Mouse (Mus musculus): ENCODE measurements around the gene Gm11172. TPM values are rescaled to one million over a fixed set of nuclear protein-coding genes. Genes with fewer than 3 reads are reported as not detected.

The Gm11172 gene
- polyA plus RNA-seq, 2 experiments, result not detected

DNA sequence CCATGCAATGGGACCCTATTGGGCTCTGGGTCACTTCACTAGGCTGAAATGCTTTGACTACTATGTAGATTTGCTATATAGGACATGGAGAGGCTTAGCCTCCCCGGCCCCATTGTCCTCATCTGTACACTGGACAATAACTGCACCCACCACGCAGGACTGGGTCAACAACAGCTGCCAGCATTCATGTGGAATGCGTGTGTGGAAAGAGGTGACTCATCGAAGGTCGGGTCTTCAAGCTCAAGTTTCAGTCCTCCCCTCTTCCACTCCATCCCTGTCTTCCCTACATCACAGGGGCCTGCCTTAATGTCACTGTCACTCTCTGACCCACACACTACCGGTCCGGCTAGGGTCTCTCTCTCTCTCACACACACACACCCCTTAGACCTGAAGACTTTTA is 36.4 kb upstream of the Gm11172 start:
- DNase-seq (ENCODE audit: low spot score), result no peak
- ATAC-seq (ENCODE audit: low FRiP score, low read depth), result peak; percentile 51; the same call in 1 of the 2 replicates
- Histone ChIP-seq H3K9me3 (ENCODE audit: control insufficient read depth, low read length) (no peaks in the 10 kb centered on the region), H3K27me3 (ENCODE audit: control insufficient read depth, insufficient read depth, low read length) (no peaks in the 10 kb centered on the region), H3K4me2 (replicated peaks; ENCODE audit: low read depth, low read length, severe bottlenecking) (no peak overlapping the region), H3K27ac (replicated peaks; ENCODE audit: low read depth, low read length) (no peak overlapping the region), H3K4me3 (replicated peaks; ENCODE audit: low read length) (no peak overlapping the region), H3K4me1 (ENCODE audit: control insufficient read depth, insufficient read depth, low read length) (peaks cover 11% of the 10 kb centered on the region), H3K36me3 (ENCODE audit: control insufficient read depth, insufficient read depth, low read length) (no peaks in the 10 kb centered on the region), H3K9ac (ENCODE audit: low read depth, low read length, severe bottlenecking) (no peak overlapping the region)
- 53% methylated on average over 6 of the region's 7 CpGs for WGBS
- no peak for TF ChIP-seq POLR2A (IDR thresholded peaks at IDR 0.05; ENCODE audit: borderline replicate concordance, extremely low read depth, insufficient read depth, insufficient read length)

DNA sequence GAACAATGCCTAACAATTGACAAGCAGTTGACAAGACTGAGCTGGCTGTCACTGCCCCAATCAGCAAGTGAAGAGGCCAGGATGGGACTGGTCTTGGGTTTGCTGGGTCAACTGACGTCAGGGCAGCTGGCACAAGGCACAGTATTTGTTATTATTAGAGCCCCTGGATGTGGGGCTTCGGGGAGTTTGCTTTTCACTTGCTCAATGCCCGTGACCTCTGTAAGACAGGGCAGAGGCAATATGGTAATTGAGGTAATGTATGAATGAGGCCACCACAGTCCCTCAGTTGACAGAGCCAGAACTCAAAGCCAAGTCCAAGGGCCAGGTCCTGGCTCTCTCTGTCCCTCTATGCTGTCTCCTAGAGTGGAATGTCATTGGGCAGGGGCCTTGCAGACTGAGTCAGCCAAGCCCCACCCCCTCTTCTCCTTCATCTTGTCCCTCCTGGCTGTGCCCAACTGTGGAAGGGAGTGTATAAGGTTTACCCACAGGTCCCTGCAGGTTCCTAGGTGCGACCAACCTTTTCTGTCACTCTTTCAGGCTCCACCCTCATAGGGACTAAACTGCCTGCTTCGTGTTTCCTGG is 35.0 kb upstream of the Gm11172 start:
- TF ChIP-seq POLR2A (IDR thresholded peaks at IDR 0.05; ENCODE audit: borderline replicate concordance, extremely low read depth, insufficient read depth, insufficient read length), result no peak
- H3K9me3 ChIP-seq (ENCODE audit: control insufficient read depth, low read length), result no peaks in the 10 kb centered on the region
- no peak overlapping the region for H3K9ac ChIP-seq (ENCODE audit: low read depth, low read length, severe bottlenecking)
- no peak for DNase-seq (ENCODE audit: low spot score)
- H3K4me1 ChIP-seq (ENCODE audit: control insufficient read depth, insufficient read depth, low read length), result peaks cover 24% of the 10 kb centered on the region
- 75% methylated on average over 5 of the region's 5 CpGs for WGBS
- no peak overlapping the region for H3K4me3 ChIP-seq (replicated peaks; ENCODE audit: low read length)
- no peak for ATAC-seq (ENCODE audit: low FRiP score, low read depth)
- no peak overlapping the region for H3K4me2 ChIP-seq (replicated peaks; ENCODE audit: low read depth, low read length, severe bottlenecking)
- H3K27me3 ChIP-seq (ENCODE audit: control insufficient read depth, insufficient read depth, low read length), result no peaks in the 10 kb centered on the region
- no peak overlapping the region for H3K27ac ChIP-seq (replicated peaks; ENCODE audit: low read depth, low read length)
- H3K36me3 ChIP-seq (ENCODE audit: control insufficient read depth, insufficient read depth, low read length), result peaks cover 5% of the 10 kb centered on the region

DNA sequence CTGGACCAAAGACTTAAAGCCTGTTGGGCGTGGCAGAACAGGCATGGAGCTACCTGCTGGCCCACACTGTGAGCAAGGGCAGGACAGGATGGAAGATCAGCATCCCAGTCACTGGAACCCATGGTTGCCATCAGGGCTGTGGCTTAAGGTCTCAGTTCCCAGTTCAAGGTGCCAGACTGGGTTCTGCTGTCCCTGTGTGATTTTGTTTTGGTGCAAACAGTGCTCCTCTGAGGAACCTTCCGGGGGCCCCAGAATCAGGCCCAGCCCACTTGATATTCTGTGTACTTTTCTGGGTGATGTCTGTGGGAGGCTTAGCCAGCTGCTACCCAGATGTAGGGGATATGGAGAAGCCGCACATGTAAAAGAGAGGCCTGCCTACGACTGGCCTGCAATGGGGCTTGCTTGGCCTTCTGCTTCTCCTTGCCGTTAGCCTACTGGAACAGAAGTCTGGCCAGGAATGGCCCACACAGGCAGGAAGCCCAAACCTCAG is 32.0 kb upstream of the Gm11172 start:
- no peak for TF ChIP-seq POLR2A (IDR thresholded peaks at IDR 0.05; ENCODE audit: borderline replicate concordance, extremely low read depth, insufficient read depth, insufficient read length)
- H3K9me3 ChIP-seq (ENCODE audit: control insufficient read depth, low read length), result no peaks in the 10 kb centered on the region
- H3K36me3 ChIP-seq (ENCODE audit: control insufficient read depth, insufficient read depth, low read length), result peaks cover 12% of the 10 kb centered on the region
- H3K4me2 ChIP-seq (replicated peaks; ENCODE audit: low read depth, low read length, severe bottlenecking), result no peak overlapping the region
- DNase-seq (ENCODE audit: low spot score), result no peak
- H3K4me3 ChIP-seq (replicated peaks; ENCODE audit: low read length), result no peak overlapping the region
- 0 out of 2 replicates have a peak overlapping the region, but pooled peaks have one; percentile 19 for H3K27ac ChIP-seq (replicated peaks; ENCODE audit: low read depth, low read length)
- ATAC-seq (ENCODE audit: low FRiP score, low read depth), result no peak
- H3K4me1 ChIP-seq (ENCODE audit: control insufficient read depth, insufficient read depth, low read length), result peaks cover 33% of the 10 kb centered on the region
- no peak overlapping the region for H3K9ac ChIP-seq (ENCODE audit: low read depth, low read length, severe bottlenecking)
- WGBS, result 52% methylated on average over 5 of the region's 5 CpGs
- H3K27me3 ChIP-seq (ENCODE audit: control insufficient read depth, insufficient read depth, low read length), result no peaks in the 10 kb centered on the region

DNA sequence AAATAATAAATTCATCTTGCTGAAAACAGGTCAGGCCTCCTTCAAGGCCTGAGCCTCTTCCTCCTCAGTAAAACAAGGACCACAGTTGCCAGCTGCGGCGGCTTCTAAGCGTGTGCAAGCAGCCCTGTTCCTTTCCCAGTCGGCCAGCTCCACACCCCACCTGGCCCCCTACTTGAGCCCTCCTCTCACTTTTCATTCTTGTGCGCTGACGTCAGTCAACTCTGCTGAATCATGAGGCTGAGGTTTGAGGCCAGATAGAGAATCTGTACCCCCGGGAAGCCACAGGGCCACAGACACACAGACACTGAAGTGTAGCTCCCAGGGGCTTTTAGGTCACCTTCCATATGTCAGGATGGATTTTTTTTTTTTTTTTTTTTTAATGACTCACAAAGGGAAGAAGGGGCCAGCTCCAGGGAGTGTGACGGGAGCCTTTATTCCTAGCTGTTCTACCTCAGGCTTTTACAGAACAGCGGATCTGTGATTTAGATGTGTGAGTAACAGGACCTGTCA is 30.8 kb upstream of the Gm11172 start:
- DNase-seq (ENCODE audit: low spot score) (peak; percentile 57), ATAC-seq (ENCODE audit: low FRiP score, low read depth) (no peak)
- no peak overlapping the region for H3K9ac ChIP-seq (ENCODE audit: low read depth, low read length, severe bottlenecking)
- no peaks in the 10 kb centered on the region for H3K27me3 ChIP-seq (ENCODE audit: control insufficient read depth, insufficient read depth, low read length)
- WGBS, result 19% methylated on average over 9 of the region's 9 CpGs
- peaks cover 12% of the 10 kb centered on the region for H3K36me3 ChIP-seq (ENCODE audit: control insufficient read depth, insufficient read depth, low read length)
- H3K4me1 ChIP-seq (ENCODE audit: control insufficient read depth, insufficient read depth, low read length), result peaks cover 39% of the 10 kb centered on the region
- H3K27ac ChIP-seq (replicated peaks; ENCODE audit: low read depth, low read length), result peak overlapping the region; percentile 72
- H3K4me2 ChIP-seq (replicated peaks; ENCODE audit: low read depth, low read length, severe bottlenecking), result peak overlapping the region; percentile 89
- no peak for TF ChIP-seq POLR2A (IDR thresholded peaks at IDR 0.05; ENCODE audit: borderline replicate concordance, extremely low read depth, insufficient read depth, insufficient read length)
- H3K9me3 ChIP-seq (ENCODE audit: control insufficient read depth, low read length), result no peaks in the 10 kb centered on the region
- peak overlapping the region; percentile 84 for H3K4me3 ChIP-seq (replicated peaks; ENCODE audit: low read length)

DNA sequence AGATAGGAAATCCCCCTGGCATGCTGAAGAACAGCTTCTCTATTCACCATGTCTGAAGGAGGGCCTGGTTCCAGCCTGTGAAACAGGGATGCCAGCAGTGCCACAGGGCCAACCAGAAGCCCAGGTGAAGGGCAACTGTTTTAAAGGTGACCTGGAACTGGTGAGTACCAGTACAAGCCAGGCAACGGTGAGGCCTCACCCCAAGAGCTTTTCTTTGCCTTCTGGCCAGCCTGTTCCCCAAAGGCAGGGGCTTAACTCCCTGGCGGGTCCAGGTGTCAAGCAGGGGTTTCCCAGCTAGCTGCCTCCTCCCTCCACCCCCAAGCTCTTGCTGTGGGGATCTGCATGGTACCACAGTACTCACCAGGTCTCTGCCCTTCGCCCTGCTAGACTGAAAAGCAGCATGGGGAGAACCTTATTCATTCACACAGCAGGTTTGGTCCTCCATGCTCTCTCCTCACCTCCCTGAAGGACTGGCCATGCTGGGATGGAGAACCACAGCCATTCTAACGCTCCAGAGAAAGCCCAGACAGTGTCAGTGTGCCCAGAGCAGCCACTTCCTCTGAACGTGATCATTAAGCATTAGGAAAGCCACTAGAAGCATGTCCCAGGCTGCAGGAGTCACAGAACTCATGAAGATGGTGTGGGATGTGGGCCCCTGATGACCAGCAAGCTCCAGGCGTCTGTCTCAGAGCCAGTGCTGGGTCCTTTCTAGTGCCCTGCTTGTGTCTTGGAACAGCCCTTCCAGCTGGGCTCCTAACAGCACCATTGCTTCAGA is 30.2 kb upstream of the Gm11172 start:
- WGBS, result 35% methylated on average over 6 of the region's 6 CpGs
- no peak for TF ChIP-seq POLR2A (IDR thresholded peaks at IDR 0.05; ENCODE audit: borderline replicate concordance, extremely low read depth, insufficient read depth, insufficient read length)
- Histone ChIP-seq H3K36me3 (ENCODE audit: control insufficient read depth, insufficient read depth, low read length) (peaks cover 12% of the 10 kb centered on the region), H3K4me2 (replicated peaks; ENCODE audit: low read depth, low read length, severe bottlenecking) (peak overlapping the region; percentile 89), H3K4me3 (replicated peaks; ENCODE audit: low read length) (peak overlapping the region; percentile 84), H3K4me1 (ENCODE audit: control insufficient read depth, insufficient read depth, low read length) (peaks cover 39% of the 10 kb centered on the region), H3K9me3 (ENCODE audit: control insufficient read depth, low read length) (no peaks in the 10 kb centered on the region), H3K27ac (replicated peaks; ENCODE audit: low read depth, low read length) (peak overlapping the region; percentile 72), H3K27me3 (ENCODE audit: control insufficient read depth, insufficient read depth, low read length) (no peaks in the 10 kb centered on the region), H3K9ac (ENCODE audit: low read depth, low read length, severe bottlenecking) (no peak overlapping the region; the same call in 1 of the 2 replicates)
- DNase-seq (ENCODE audit: low spot score) (no peak), ATAC-seq (ENCODE audit: low FRiP score, low read depth) (no peak)

Measured in limb, embryonic 14.5 days (tissue).